Mouse (Mus musculus): Measurements from ENCODE around the gene Shcbp1l.
"Not testable (repeated sequence)": the region's sequence is repeated elsewhere in the genome, so short reads cannot be mapped to it uniquely, and the experiment has no call there.

The Shcbp1l gene

GRCm38 (mm10) chr1:153414962-153415361 is 10.0 kb upstream of the Shcbp1l start:
- in situ Hi-C loops (cut with MboI; ENCODE audit: low pct_unique_long_range_greater_than_20kb in 1 of 2, low sequenced_read_pairs in 2 of 2, unreplicated experiment in 1 of 2) = no loop called here

GRCm38 (mm10) chr1:153415742-153416141 is 9.2 kb upstream of the Shcbp1l start:
- in situ Hi-C loops (cut with MboI; ENCODE audit: low pct_unique_long_range_greater_than_20kb in 1 of 2, low sequenced_read_pairs in 2 of 2, unreplicated experiment in 1 of 2) = not testable (repeated sequence)

- in situ Hi-C loops (cut with MboI; ENCODE audit: low pct_unique_long_range_greater_than_20kb in 1 of 2, low sequenced_read_pairs in 2 of 2, unreplicated experiment in 1 of 2) = not testable (repeated sequence)
Measured at GRCm38 (mm10) chr1:153416271-153416832, 8.6 kb upstream of the Shcbp1l start.

GRCm38 (mm10) chr1:153417805-153418204 is 7.2 kb upstream of the Shcbp1l start:
- in situ Hi-C loops (cut with MboI; ENCODE audit: low pct_unique_long_range_greater_than_20kb in 1 of 2, low sequenced_read_pairs in 2 of 2, unreplicated experiment in 1 of 2) = not testable (repeated sequence)

GRCm38 (mm10) chr1:153424271-153424670 is 691 bp upstream of the Shcbp1l start:
- in situ Hi-C loops (cut with MboI; ENCODE audit: low pct_unique_long_range_greater_than_20kb in 1 of 2, low sequenced_read_pairs in 2 of 2, unreplicated experiment in 1 of 2) = no loop called here

- in situ Hi-C loops (cut with MboI; ENCODE audit: low pct_unique_long_range_greater_than_20kb in 1 of 2, low sequenced_read_pairs in 2 of 2, unreplicated experiment in 1 of 2) = loop anchor here in 1 of 2 experiments (25.0 kb wide), 1 partner anchor 894 kb away; no protein-coding TSS in a partner anchor
Measured at GRCm38 (mm10) chr1:153431158-153431557, 6.2 kb downstream of the Shcbp1l start.

GRCm38 (mm10) chr1:153431701-153432100 is 6.7 kb downstream of the Shcbp1l start:
- in situ Hi-C loops (cut with MboI; ENCODE audit: low pct_unique_long_range_greater_than_20kb in 1 of 2, low sequenced_read_pairs in 2 of 2, unreplicated experiment in 1 of 2) = loop anchor here in 1 of 2 experiments (25.0 kb wide), 1 partner anchor 894 kb away; no protein-coding TSS in a partner anchor

GRCm38 (mm10) chr1:153432329-153432728 is 7.4 kb downstream of the Shcbp1l start:
- in situ Hi-C loops (cut with MboI; ENCODE audit: low pct_unique_long_range_greater_than_20kb in 1 of 2, low sequenced_read_pairs in 2 of 2, unreplicated experiment in 1 of 2) = loop anchor here in 1 of 2 experiments (25.0 kb wide), 1 partner anchor 895 kb away; no protein-coding TSS in a partner anchor

GRCm38 (mm10) chr1:153433851-153434589 is 9.1 kb downstream of the Shcbp1l start:
- in situ Hi-C loops (cut with MboI; ENCODE audit: low pct_unique_long_range_greater_than_20kb in 1 of 2, low sequenced_read_pairs in 2 of 2, unreplicated experiment in 1 of 2) = loop anchor here in 1 of 2 experiments (25.0 kb wide), 1 partner anchor 897 kb away; no protein-coding TSS in a partner anchor

- in situ Hi-C loops (cut with MboI; ENCODE audit: low pct_unique_long_range_greater_than_20kb in 1 of 2, low sequenced_read_pairs in 2 of 2, unreplicated experiment in 1 of 2) = loop anchor here in 1 of 2 experiments (25.0 kb wide), 1 partner anchor 900 kb away; no protein-coding TSS in a partner anchor
Measured at GRCm38 (mm10) chr1:153437536-153437935, 12.6 kb downstream of the Shcbp1l start.

- in situ Hi-C loops (cut with MboI; ENCODE audit: low pct_unique_long_range_greater_than_20kb in 1 of 2, low sequenced_read_pairs in 2 of 2, unreplicated experiment in 1 of 2) = loop anchor here in 1 of 2 experiments (25.0 kb wide), 1 partner anchor 903 kb away; no protein-coding TSS in a partner anchor
Measured at GRCm38 (mm10) chr1:153440752-153441151, 15.8 kb downstream of the Shcbp1l start.

GRCm38 (mm10) chr1:153441656-153442055 is 16.7 kb downstream of the Shcbp1l start:
- in situ Hi-C loops (cut with MboI; ENCODE audit: low pct_unique_long_range_greater_than_20kb in 1 of 2, low sequenced_read_pairs in 2 of 2, unreplicated experiment in 1 of 2) = loop anchor here in 1 of 2 experiments (25.0 kb wide), 1 partner anchor 904 kb away; no protein-coding TSS in a partner anchor

GRCm38 (mm10) chr1:153443019-153443418 is 18.1 kb downstream of the Shcbp1l start:
- in situ Hi-C loops (cut with MboI; ENCODE audit: low pct_unique_long_range_greater_than_20kb in 1 of 2, low sequenced_read_pairs in 2 of 2, unreplicated experiment in 1 of 2) = loop anchor here in 1 of 2 experiments (25.0 kb wide), 1 partner anchor 906 kb away; no protein-coding TSS in a partner anchor

- in situ Hi-C loops (cut with MboI; ENCODE audit: low pct_unique_long_range_greater_than_20kb in 1 of 2, low sequenced_read_pairs in 2 of 2, unreplicated experiment in 1 of 2) = loop anchor here in 1 of 2 experiments (25.0 kb wide), 1 partner anchor 906 kb away; no protein-coding TSS in a partner anchor
Measured at GRCm38 (mm10) chr1:153443632-153444031, 18.7 kb downstream of the Shcbp1l start.

GRCm38 (mm10) chr1:153446120-153446831 is 21.3 kb downstream of the Shcbp1l start:
- in situ Hi-C loops (cut with MboI; ENCODE audit: low pct_unique_long_range_greater_than_20kb in 1 of 2, low sequenced_read_pairs in 2 of 2, unreplicated experiment in 1 of 2) = loop anchor here in 1 of 2 experiments (25.0 kb wide), 1 partner anchor 909 kb away; no protein-coding TSS in a partner anchor

- in situ Hi-C loops (cut with MboI; ENCODE audit: low pct_unique_long_range_greater_than_20kb in 1 of 2, low sequenced_read_pairs in 2 of 2, unreplicated experiment in 1 of 2) = loop anchor here in 1 of 2 experiments (10.0 kb wide), 1 partner anchor 597 kb away; no protein-coding TSS in a partner anchor
Measured at GRCm38 (mm10) chr1:153451237-153452154, 26.5 kb downstream of the Shcbp1l start.

GRCm38 (mm10) chr1:153453146-153453642 is 28.2 kb downstream of the Shcbp1l start:
- in situ Hi-C loops (cut with MboI; ENCODE audit: low pct_unique_long_range_greater_than_20kb in 1 of 2, low sequenced_read_pairs in 2 of 2, unreplicated experiment in 1 of 2) = loop anchor here in 1 of 2 experiments (10.0 kb wide), 1 partner anchor 598 kb away; no protein-coding TSS in a partner anchor
